Mouse (Mus musculus): ENCODE measurements around the gene Chst15.
A peak's percentile ranks its signal among the peaks of the same experiment; 100 is the strongest.

Chst15 gene

GRCm38 (mm10) chr7:132263186-132263585 lies 53.8 kb downstream of the Chst15 start:
- DNase-seq (ENCODE audit: low spot score): peak; percentile 37

- peak; percentile 67 for DNase-seq (ENCODE audit: low spot score)
Measured at GRCm38 (mm10) chr7:132262696-132263095, 54.3 kb downstream of the Chst15 start.

GRCm38 (mm10) chr7:132261885-132262284 lies 55.1 kb downstream of the Chst15 start:
- DNase-seq (ENCODE audit: low spot score): no peak

GRCm38 (mm10) chr7:132260632-132261031 lies 56.4 kb downstream of the Chst15 start:
- DNase-seq (ENCODE audit: low spot score): no peak

- DNase-seq (ENCODE audit: low spot score): no peak
Measured at GRCm38 (mm10) chr7:132258817-132259216, 58.2 kb downstream of the Chst15 start.

- no peak for DNase-seq (ENCODE audit: low spot score)
Measured at GRCm38 (mm10) chr7:132258216-132258615, 58.8 kb downstream of the Chst15 start.

- no peak for DNase-seq (ENCODE audit: low spot score)
Measured at GRCm38 (mm10) chr7:132253513-132253912, 63.5 kb downstream of the Chst15 start.

- no peak for DNase-seq (ENCODE audit: low spot score)
Measured at GRCm38 (mm10) chr7:132253078-132253477, 64.0 kb downstream of the Chst15 start.

- DNase-seq (ENCODE audit: low spot score): no peak
Measured at GRCm38 (mm10) chr7:132249563-132250119, 67.4 kb downstream of the Chst15 start.

GRCm38 (mm10) chr7:132247567-132247966 lies 69.5 kb downstream of the Chst15 start:
- peak; percentile 89 for DNase-seq (ENCODE audit: low spot score)

- DNase-seq (ENCODE audit: low spot score): no peak
Measured at GRCm38 (mm10) chr7:132247091-132247490, 69.9 kb downstream of the Chst15 start.

- DNase-seq (ENCODE audit: low spot score): no peak
Measured at GRCm38 (mm10) chr7:132245730-132246129, 71.3 kb downstream of the Chst15 start.

GRCm38 (mm10) chr7:132244637-132245036 lies 72.4 kb downstream of the Chst15 start:
- DNase-seq (ENCODE audit: low spot score): no peak

- DNase-seq (ENCODE audit: low spot score): no peak
Measured at GRCm38 (mm10) chr7:132243225-132243624, 73.8 kb downstream of the Chst15 start.

- no peak for DNase-seq (ENCODE audit: low spot score)
Measured at GRCm38 (mm10) chr7:132242617-132243141, 74.3 kb downstream of the Chst15 start.

GRCm38 (mm10) chr7:132238921-132239320 lies 78.1 kb downstream of the Chst15 start:
- DNase-seq (ENCODE audit: low spot score): no peak

- DNase-seq (ENCODE audit: low spot score): no peak
Measured at GRCm38 (mm10) chr7:132237191-132237590, 79.8 kb downstream of the Chst15 start.

GRCm38 (mm10) chr7:132236789-132237188 lies 80.2 kb downstream of the Chst15 start:
- DNase-seq (ENCODE audit: low spot score): no peak

- no peak for DNase-seq (ENCODE audit: low spot score)
Measured at GRCm38 (mm10) chr7:132234250-132234649, 82.8 kb downstream of the Chst15 start.

GRCm38 (mm10) chr7:132233732-132234131 lies 83.3 kb downstream of the Chst15 start:
- no peak for DNase-seq (ENCODE audit: low spot score)

- DNase-seq (ENCODE audit: low spot score): no peak
Measured at GRCm38 (mm10) chr7:132232937-132233336, 84.1 kb downstream of the Chst15 start.

- DNase-seq (ENCODE audit: low spot score): no peak
Measured at GRCm38 (mm10) chr7:132231476-132231875, 85.6 kb downstream of the Chst15 start.

GRCm38 (mm10) chr7:132230961-132231360 lies 86.1 kb downstream of the Chst15 start:
- DNase-seq (ENCODE audit: low spot score): no peak

GRCm38 (mm10) chr7:132227075-132227640 lies 89.9 kb downstream of the Chst15 start:
- no peak for DNase-seq (ENCODE audit: low spot score)

All from retina, embryonic 14.5 days (tissue).